Mouse (Mus musculus) brain, embryonic 14.5 days (tissue): Measurements from ENCODE around the gene Tspan31.

ENCODE experiments used
- CTCF ChIP-seq: fragments of 200-500 bp; IDR thresholded peaks from 2 replicates; pipeline ENCODE4 v1.5.1; 2012; ENCODE audit warnings: inconsistent platforms, mild to moderate bottlenecking, moderate library complexity, borderline replicate concordance; ENCODE audit not compliant: insufficient read depth, insufficient read length; ENCODE audit errors: extremely low read depth
- POLR2A ChIP-seq: fragments of 200-500 bp; IDR thresholded peaks from 2 replicates; pipeline ENCODE4 v1.6.1; 2012; ENCODE audit warnings: mild to moderate bottlenecking, inconsistent platforms, borderline replicate concordance; ENCODE audit not compliant: poor library complexity, insufficient read depth, insufficient read length, severe bottlenecking; ENCODE audit errors: extremely low read depth

DNA sequence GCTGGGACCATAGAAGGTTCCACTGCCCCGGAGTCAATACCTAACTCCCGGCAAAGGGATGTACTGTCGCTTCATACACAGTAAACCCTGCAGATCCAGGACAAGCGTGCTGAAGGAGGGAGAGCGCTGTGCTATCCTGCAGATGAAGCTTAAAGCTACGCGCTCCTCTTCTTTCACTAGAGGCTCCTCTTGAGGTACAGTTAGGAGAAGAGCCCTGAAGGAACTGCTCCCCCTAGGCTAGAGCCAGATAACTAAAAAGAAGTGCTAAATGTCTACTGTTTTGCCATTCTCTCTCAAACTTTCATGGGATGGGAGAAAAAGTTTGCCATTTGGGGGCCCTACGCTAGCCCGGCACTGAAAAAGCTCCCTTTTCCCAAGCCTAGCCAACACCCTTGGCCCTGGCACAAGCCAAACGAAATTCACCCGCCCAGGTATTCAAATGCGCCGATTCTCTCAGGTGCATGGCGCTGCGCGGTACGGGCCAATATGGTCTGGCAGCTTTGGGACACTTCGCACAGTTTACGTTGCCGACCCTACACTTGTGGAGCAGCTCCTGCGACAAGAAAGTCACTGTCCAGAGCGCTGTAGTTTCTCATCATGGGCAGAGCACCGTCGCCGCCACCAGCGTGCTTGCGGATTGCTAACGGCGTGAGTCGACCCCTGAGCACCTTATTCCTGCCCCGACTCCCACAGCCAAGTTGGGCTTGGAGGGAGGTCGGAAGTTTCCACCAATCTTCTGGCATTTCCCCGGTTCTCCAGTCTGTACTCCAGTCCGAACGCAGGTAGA is 21.3 kb downstream of the Tspan31 start:
- TF ChIP-seq CTCF, result no peak
- no peak for TF ChIP-seq POLR2A
